Mouse (Mus musculus) kidney, embryonic 15.5 days (tissue): Measurements from ENCODE around the gene Zfp866. TPM values are rescaled to one million over a fixed set of nuclear protein-coding genes. Genes with fewer than 3 reads are reported as not detected.

Experiments used
- ATAC-seq: fragments of 200-750 bp; cut with Nextera tagmentation; replicated peaks from 2 replicates; pipeline ENCODE4 v1.8.0; 2017; ENCODE audit warnings: moderate TSS enrichment; ENCODE audit not compliant: low FRiP score
- H3K27ac ChIP-seq: fragments of 300-500 bp; sonication (generic); 2 replicates; pipeline ENCODE4 v1.5.1; 2015; ENCODE audit warnings: mild to moderate bottlenecking, inconsistent platforms
- H3K27me3 ChIP-seq: fragments of 300-500 bp; sonication (generic); 2 replicates; pipeline ENCODE4 v1.6.1; 2015; ENCODE audit warnings: inconsistent platforms
- H3K36me3 ChIP-seq: fragments of 300-500 bp; sonication (generic); 2 replicates; pipeline ENCODE4 v1.6.1; 2015; ENCODE audit warnings: inconsistent platforms
- H3K4me1 ChIP-seq: fragments of 300-500 bp; sonication (generic); 2 replicates; pipeline ENCODE4 v1.6.1; 2015; ENCODE audit warnings: inconsistent platforms
- H3K4me2 ChIP-seq: fragments of 300-500 bp; sonication (generic); 2 replicates; pipeline ENCODE4 v1.6.1; 2015; ENCODE audit warnings: moderate library complexity, mild to moderate bottlenecking, inconsistent platforms
- H3K4me3 ChIP-seq: fragments of 300-500 bp; sonication (generic); replicated peaks from 2 replicates; pipeline ENCODE4 v1.5.1; 2015; ENCODE audit warnings: mild to moderate bottlenecking, inconsistent platforms
- H3K9ac ChIP-seq: fragments of 300-500 bp; sonication (generic); 2 replicates; pipeline ENCODE4 v1.6.1; 2015; ENCODE audit warnings: mild to moderate bottlenecking, inconsistent platforms
- H3K9me3 ChIP-seq: fragments of 300-500 bp; sonication (generic); replicated peaks from 2 replicates; pipeline ENCODE4 v1.6.1; 2016; ENCODE audit warnings: inconsistent platforms
- WGBS: fragments of 180-500 bp; shearing (Covaris S2); methylation state at CpG from one replicate; pipeline ENCODE4 v1.1.7; 2015; ENCODE audit warnings: mixed read lengths; 5-methylcytosine and 5-hydroxymethylcytosine counted together
- polyA plus RNA-seq: library from polyadenylated mRNA; unstranded; fragments of >200 nt; fragmentation: Nextera tagmentation; extraction: Ambion mirVana; gene quantifications from 2 replicates; pipeline ENCODE4 v1.2.1, GENCODE M21; 2015

The Zfp866 gene
- polyA plus RNA-seq, 1 experiment from 2014 or later, result 29.8 TPM

- no peak overlapping the region for H3K9ac ChIP-seq
- no peaks in the 10 kb centered on the region for H3K27me3 ChIP-seq
- no peaks in the 10 kb centered on the region; the same call in 1 of the 2 replicates for H3K9me3 ChIP-seq
- 93% methylated on average over 4 of the region's 4 CpGs for WGBS
- no peaks in the 10 kb centered on the region for H3K4me1 ChIP-seq
- no peak overlapping the region for H3K4me3 ChIP-seq
- no peak for ATAC-seq
- no peak overlapping the region for H3K27ac ChIP-seq
- peaks cover 93% of the 10 kb centered on the region for H3K36me3 ChIP-seq
- no peak overlapping the region for H3K4me2 ChIP-seq
These were observed 29.0 kb downstream of the Zfp866 start for GRCm38 (mm10) chr8:69761814-69762445.

- Histone ChIP-seq H3K4me3 (no peak overlapping the region), H3K9ac (no peak overlapping the region), H3K4me1 (no peaks in the 10 kb centered on the region), H3K27ac (no peak overlapping the region), H3K36me3 (peaks cover 70% of the 10 kb centered on the region), H3K9me3 (no peaks in the 10 kb centered on the region), H3K27me3 (no peaks in the 10 kb centered on the region), H3K4me2 (no peak overlapping the region)
- 94% methylated on average over 5 of the region's 5 CpGs for WGBS
- ATAC-seq, result no peak
These were observed 32.7 kb downstream of the Zfp866 start for GRCm38 (mm10) chr8:69758316-69758715.

GRCm38 (mm10) chr8:69752437-69752836 is 38.5 kb downstream of the Zfp866 start:
- 97% methylated on average over 2 of the region's 2 CpGs for WGBS
- Histone ChIP-seq H3K4me3 (no peak overlapping the region), H3K9me3 (no peaks in the 10 kb centered on the region), H3K4me2 (no peak overlapping the region), H3K27me3 (no peaks in the 10 kb centered on the region), H3K4me1 (peaks cover 12% of the 10 kb centered on the region), H3K27ac (no peak overlapping the region), H3K9ac (no peak overlapping the region), H3K36me3 (peaks cover 18% of the 10 kb centered on the region)
- ATAC-seq, result no peak

- Histone ChIP-seq H3K27me3 (no peaks in the 10 kb centered on the region), H3K36me3 (peaks cover 6% of the 10 kb centered on the region; the same call in 1 of the 2 replicates), H3K27ac (peak within 1 kb of the TSS; percentile 99), H3K4me2 (peak within 1 kb of the TSS; percentile 65), H3K4me1 (peaks cover 12% of the 10 kb centered on the region), H3K4me3 (peak within 1 kb of the TSS; percentile 67), H3K9ac (peak within 1 kb of the TSS; percentile 93), H3K9me3 (no peaks in the 10 kb centered on the region)
- peak; percentile 99 for ATAC-seq
- 2% methylated on average over 48 of the region's 48 CpGs for WGBS
These were observed 41.2 kb downstream of the Zfp866 start, which contains the start of gene Zfp963 for GRCm38 (mm10) chr8:69749544-69750454. Gene Zfp963 (minus strand): TSS chr8:69749970.

- H3K27me3 ChIP-seq, result no peaks in the 10 kb centered on the region
- H3K9ac ChIP-seq, result no peak overlapping the region
- peaks cover 27% of the 10 kb centered on the region for H3K36me3 ChIP-seq
- H3K4me3 ChIP-seq, result no peak overlapping the region
- H3K4me2 ChIP-seq, result no peak overlapping the region
- WGBS, result 78% methylated on average over 2 of the region's 2 CpGs
- no peaks in the 10 kb centered on the region for H3K4me1 ChIP-seq
- H3K9me3 ChIP-seq, result no peaks in the 10 kb centered on the region
- no peak for ATAC-seq
- no peak overlapping the region for H3K27ac ChIP-seq
These were observed 49.7 kb downstream of the Zfp866 start for GRCm38 (mm10) chr8:69741231-69741630.

GRCm38 (mm10) chr8:69740763-69741162 is 50.2 kb downstream of the Zfp866 start:
- Histone ChIP-seq H3K36me3 (peaks cover 27% of the 10 kb centered on the region), H3K4me2 (no peak overlapping the region), H3K4me1 (no peaks in the 10 kb centered on the region), H3K9ac (no peak overlapping the region), H3K9me3 (no peaks in the 10 kb centered on the region), H3K27me3 (no peaks in the 10 kb centered on the region), H3K4me3 (no peak overlapping the region), H3K27ac (no peak overlapping the region)
- 81% methylated on average over 6 of the region's 6 CpGs for WGBS
- ATAC-seq, result no peak

GRCm38 (mm10) chr8:69735495-69735894 is 55.5 kb downstream of the Zfp866 start:
- 0 out of 2 replicates have a peak, but pooled peaks cover 5% of the 10 kb centered on the region for H3K9me3 ChIP-seq
- no peak overlapping the region for H3K4me3 ChIP-seq
- no peak overlapping the region for H3K27ac ChIP-seq
- H3K4me2 ChIP-seq, result no peak overlapping the region
- no peak overlapping the region for H3K9ac ChIP-seq
- no peak for ATAC-seq
- no peaks in the 10 kb centered on the region for H3K36me3 ChIP-seq
- H3K4me1 ChIP-seq, result no peaks in the 10 kb centered on the region
- 79% methylated on average over 1 of the region's 1 CpGs for WGBS
- no peaks in the 10 kb centered on the region for H3K27me3 ChIP-seq

- ATAC-seq, result peak; percentile 31
- WGBS, result 41% methylated on average over 5 of the region's 5 CpGs
- Histone ChIP-seq H3K9me3 (no peaks in the 10 kb centered on the region), H3K4me2 (peak overlapping the region; percentile 61), H3K4me3 (peak overlapping the region; percentile 99), H3K27me3 (no peaks in the 10 kb centered on the region), H3K27ac (peak overlapping the region; percentile 73), H3K4me1 (peaks cover 20% of the 10 kb centered on the region), H3K36me3 (peaks cover 11% of the 10 kb centered on the region), H3K9ac (no peak overlapping the region)
These were observed 73.8 kb downstream of the Zfp866 start for GRCm38 (mm10) chr8:69717232-69717580.

GRCm38 (mm10) chr8:69716403-69717231 is 74.4 kb downstream of the Zfp866 start:
- Histone ChIP-seq H3K27ac (peak overlapping the region; percentile 100), H3K9ac (peak overlapping the region; percentile 100), H3K27me3 (no peaks in the 10 kb centered on the region), H3K4me2 (peak overlapping the region; percentile 61), H3K36me3 (peaks cover 17% of the 10 kb centered on the region), H3K4me1 (peaks cover 20% of the 10 kb centered on the region), H3K4me3 (peak overlapping the region; percentile 99), H3K9me3 (no peaks in the 10 kb centered on the region)
- under 1% methylated on average over 52 of the region's 52 CpGs for WGBS
- ATAC-seq, result peak; percentile 99

- Histone ChIP-seq H3K4me2 (peak overlapping the region; percentile 61), H3K27ac (no peak overlapping the region), H3K9me3 (no peaks in the 10 kb centered on the region), H3K4me1 (peaks cover 20% of the 10 kb centered on the region), H3K27me3 (no peaks in the 10 kb centered on the region), H3K9ac (peak overlapping the region; percentile 11; the same call in 1 of the 2 replicates), H3K4me3 (peak overlapping the region; percentile 99), H3K36me3 (peaks cover 27% of the 10 kb centered on the region)
- ATAC-seq, result no peak
- 73% methylated on average over 6 of the region's 6 CpGs for WGBS
These were observed 75.6 kb downstream of the Zfp866 start for GRCm38 (mm10) chr8:69715366-69715765.

- WGBS, result 81% methylated on average over 8 of the region's 8 CpGs
- Histone ChIP-seq H3K27ac (no peak overlapping the region), H3K4me2 (no peak overlapping the region), H3K9ac (no peak overlapping the region), H3K27me3 (no peaks in the 10 kb centered on the region), H3K4me1 (peaks cover 20% of the 10 kb centered on the region), H3K9me3 (no peaks in the 10 kb centered on the region), H3K36me3 (peaks cover 45% of the 10 kb centered on the region), H3K4me3 (no peak overlapping the region)
- no peak for ATAC-seq
These were observed 77.5 kb downstream of the Zfp866 start for GRCm38 (mm10) chr8:69713516-69713915.
